Mouse (Mus musculus) cerebellum, adult 2 months (tissue): ENCODE measurements at regions not wholly inside any gene's neighbourhood (a gene's known extent, or its start where the extent isn't known, plus 50 kb on each side); places are given as distances from the start of the nearest gene placed in this dataset.

Source experiments
- CTCF ChIP-seq: fragments of 200-500 bp; IDR thresholded peaks from 2 replicates; pipeline ENCODE4 v1.5.1; 2011; ENCODE audit warnings: low read depth, mild to moderate bottlenecking, control low read depth, low read length, moderate library complexity, borderline replicate concordance; ENCODE audit not compliant: insufficient read depth
- POLR2A ChIP-seq: fragments of 200-500 bp; IDR thresholded peaks from 2 replicates; pipeline ENCODE4 v1.6.1; 2011; ENCODE audit warnings: low read length, control low read depth, borderline replicate concordance; ENCODE audit not compliant: insufficient read depth

GRCm38 (mm10) chrX:157051629-157052315 is 363.3 kb downstream of the Phex start:
- TF ChIP-seq POLR2A (no peak), CTCF (no peak)
